In genomic region chr1:106318341-106318740, GRCm38 (mm10) we compare ENCODE assay signal across 20 mouse cellular contexts.
A peak's percentile ranks its signal among the peaks of the same experiment; 100 is the strongest.
DNase-seq lines count a peak whose midpoint lies in the region; ATAC-seq and TF ChIP-seq lines count a peak whose summit lies in the region.
"Had no signal": no experiment of that assay in that cellular context is flagged by ENCODE, and none has a peak within 500 bp of the region (broad histone marks: within the 10 kb centered on the region; RNA-seq: fewer than 3 reads in every experiment).

No protein-coding gene starts in this region.

- ATAC-seq in midbrain, embryonic 11.5 days (ENCODE audit: low FRiP score) = no peak
- ATAC-seq in midbrain, embryonic 15.5 days (replicated peaks) = no peak
- no peak for ATAC-seq in liver, postnatal 0 days
- ATAC-seq: forebrain, embryonic 13.5 days; forebrain, postnatal 0 days; intestine, postnatal 0 days had no signal

- H3K36me3 ChIP-seq in midbrain, embryonic 11.5 days (ENCODE audit: control insufficient read depth, insufficient read depth, low read length) = 0 out of 2 replicates have a peak, but pooled peaks cover 2% of the 10 kb centered on the region
- H3K36me3 ChIP-seq in midbrain, embryonic 15.5 days (replicated peaks) = no peaks in the 10 kb centered on the region
- H3K36me3 ChIP-seq in liver, postnatal 0 days (replicated peaks; ENCODE audit: insufficient read depth, low read length) = no peaks in the 10 kb centered on the region

- DNase-seq in midbrain, embryonic 11.5 days (ENCODE audit: low spot score, missing footprints) = peak; percentile 61
- DNase-seq in CD4-positive, CD25-positive, alpha-beta regulatory T cell, adult 2 months (ENCODE audit: low read depth, low spot score) = peak; percentile 64
- DNase-seq in spleen, postnatal 4 days (ENCODE audit: low spot score in 2 of 2) = no peak
- no peak for DNase-seq in frontal cortex, postnatal 14 days (ENCODE audit: low spot score in 2 of 2)
- DNase-seq in liver, postnatal 0 days = no peak
- DNase-seq: adrenal gland, postnatal 14 days; cerebellum, adult 18-20 months; cerebellum, adult 9-11 months; cerebellum, postnatal 36 days; forebrain, postnatal 0 days; heart, adult 18-20 months had no signal

- H3K27ac ChIP-seq in midbrain, embryonic 11.5 days (ENCODE audit: low read depth, low read length) = no peak overlapping the region
- no peak overlapping the region for H3K27ac ChIP-seq in midbrain, embryonic 15.5 days
- peak overlapping the region; percentile 42 for H3K27ac ChIP-seq in brown adipose tissue, adult 24 weeks (replicated peaks; ENCODE audit: low read depth, low read length)
- no peak overlapping the region for H3K27ac ChIP-seq in liver, postnatal 0 days (ENCODE audit: low read depth)
- H3K27ac ChIP-seq: embryonic facial prominence, embryonic 10.5 days; forebrain, embryonic 13.5 days; hindbrain, embryonic 10.5 days; hindbrain, embryonic 14.5 days had no signal

- no peak overlapping the region for H3K9ac ChIP-seq in midbrain, embryonic 11.5 days (ENCODE audit: low read length)
- H3K9ac ChIP-seq in midbrain, embryonic 15.5 days = no peak overlapping the region
- H3K9ac ChIP-seq in liver, postnatal 0 days (replicated peaks) = no peak overlapping the region
- H3K9ac ChIP-seq: forebrain, embryonic 13.5 days; forebrain, postnatal 0 days; heart, embryonic 12.5 days; hindbrain, embryonic 14.5 days had no signal

- no peak overlapping the region for H3K4me3 ChIP-seq in midbrain, embryonic 11.5 days (ENCODE audit: low read depth, low read length)
- no peak overlapping the region for H3K4me3 ChIP-seq in midbrain, embryonic 15.5 days
- no peak overlapping the region for H3K4me3 ChIP-seq in brown adipose tissue, adult 24 weeks (ENCODE audit: insufficient read depth, low read depth, low read length)
- H3K4me3 ChIP-seq in liver, postnatal 0 days (ENCODE audit: low read depth, low read length) = no peak overlapping the region
- H3K4me3 ChIP-seq: embryonic facial prominence, embryonic 10.5 days; forebrain, embryonic 13.5 days; heart, embryonic 12.5 days; hindbrain, embryonic 10.5 days had no signal

- 84% methylated on average over 5 of the region's 5 CpGs for WGBS in midbrain, embryonic 11.5 days
- WGBS in midbrain, embryonic 15.5 days = 84% methylated on average over 5 of the region's 5 CpGs
- WGBS in liver, postnatal 0 days (ENCODE audit: insufficient replicate concordance) = 77% methylated on average over 5 of the region's 5 CpGs

- no peak for TF ChIP-seq CTCF in liver, postnatal 0 days (IDR thresholded peaks at IDR 0.05; ENCODE audit: low read depth)

- no peaks in the 10 kb centered on the region for H3K4me1 ChIP-seq in midbrain, embryonic 11.5 days (ENCODE audit: control insufficient read depth, insufficient read depth, low read length)
- H3K4me1 ChIP-seq in midbrain, embryonic 15.5 days = no peaks in the 10 kb centered on the region
- peaks cover 26% of the 10 kb centered on the region for H3K4me1 ChIP-seq in brown adipose tissue, adult 24 weeks (ENCODE audit: control insufficient read depth, insufficient read depth, insufficient read length, low read length)
- no peaks in the 10 kb centered on the region for H3K4me1 ChIP-seq in liver, postnatal 0 days (ENCODE audit: insufficient read depth)
- H3K4me1 ChIP-seq: embryonic facial prominence, embryonic 10.5 days; forebrain, embryonic 13.5 days; hindbrain, embryonic 10.5 days had no signal

- no peak for TF ChIP-seq EP300 in liver, postnatal 0 days (IDR thresholded peaks at IDR 0.05; ENCODE audit: low read depth)

- H3K4me2 ChIP-seq in midbrain, embryonic 11.5 days = no peak overlapping the region
- H3K4me2 ChIP-seq in midbrain, embryonic 15.5 days = no peak overlapping the region
- no peak overlapping the region for H3K4me2 ChIP-seq in liver, postnatal 0 days (ENCODE audit: low read depth, low read length)
- H3K4me2 ChIP-seq: forebrain, embryonic 13.5 days; heart, embryonic 12.5 days; hindbrain, embryonic 14.5 days had no signal

- H3K27me3 ChIP-seq in midbrain, embryonic 11.5 days (ENCODE audit: control insufficient read depth, insufficient read depth, low read length) = no peaks in the 10 kb centered on the region
- no peaks in the 10 kb centered on the region for H3K27me3 ChIP-seq in midbrain, embryonic 15.5 days (replicated peaks)
- no peaks in the 10 kb centered on the region for H3K27me3 ChIP-seq in liver, postnatal 0 days (ENCODE audit: insufficient read depth, low read length)
- H3K27me3 ChIP-seq: CH12.LX; forebrain, embryonic 13.5 days; heart, embryonic 12.5 days had no signal

- H3K9me3 ChIP-seq in midbrain, embryonic 11.5 days (ENCODE audit: control insufficient read depth, low read length) = no peaks in the 10 kb centered on the region
- no peaks in the 10 kb centered on the region for H3K9me3 ChIP-seq in midbrain, embryonic 15.5 days
- no peaks in the 10 kb centered on the region for H3K9me3 ChIP-seq in liver, postnatal 0 days (ENCODE audit: low read length)
- H3K9me3 ChIP-seq: embryonic facial prominence, embryonic 10.5 days; forebrain, embryonic 13.5 days; heart, embryonic 12.5 days; hindbrain, embryonic 10.5 days had no signal

Comparison
In these comparisons a context has a peak if more than half of its experiments do, and no peak if none do; other contexts are left out.
1. DNase-seq: peak in midbrain, embryonic 11.5 days (single experiment) and CD4-positive, CD25-positive, alpha-beta regulatory T cell, adult 2 months (single experiment); none in spleen, postnatal 4 days (0 of 2), frontal cortex, postnatal 14 days (0 of 2) and liver, postnatal 0 days (single experiment).